Mouse (Mus musculus) hindbrain, embryonic 14.5 days (tissue): ENCODE measurements around the gene Pdcd1lg2. TPM values are rescaled to one million over a fixed set of nuclear protein-coding genes. Genes with fewer than 3 reads are reported as not detected.

Experiments
- ATAC-seq: fragments of 200-750 bp; cut with Nextera tagmentation; 2 replicates; pipeline ENCODE4 v1.8.0; 2017; ENCODE audit warnings: moderate number of reproducible peaks, mild to moderate bottlenecking, moderate TSS enrichment, moderate library complexity; ENCODE audit not compliant: low FRiP score
- DNase-seq: peaks from one replicate; pipeline ENCODE4 v3.0.0-alpha.2; 2015; ENCODE audit warnings: low spot score
- H3K27ac ChIP-seq: fragments of 300-500 bp; sonication (generic); 2 replicates; pipeline ENCODE4 v1.5.1; 2014; ENCODE audit warnings: mild to moderate bottlenecking, moderate library complexity
- H3K27me3 ChIP-seq: fragments of 300-500 bp; sonication (generic); 2 replicates; pipeline ENCODE4 v1.6.1; 2014; ENCODE audit warnings: mild to moderate bottlenecking, low read length, mixed read lengths; ENCODE audit not compliant: control insufficient read depth, insufficient read depth
- H3K36me3 ChIP-seq: fragments of 300-500 bp; sonication (generic); replicated peaks from 2 replicates; pipeline ENCODE4 v1.6.1; 2014; ENCODE audit not compliant: control insufficient read depth, insufficient read depth
- H3K4me1 ChIP-seq: fragments of 300-500 bp; sonication (generic); replicated peaks from 2 replicates; pipeline ENCODE4 v1.6.1; 2014; ENCODE audit warnings: antibody characterized with exemption, low read length, mixed read lengths; ENCODE audit not compliant: control insufficient read depth, insufficient read depth
- H3K4me2 ChIP-seq: fragments of 300-500 bp; sonication (generic); replicated peaks from 2 replicates; pipeline ENCODE4 v1.6.1; 2014; ENCODE audit warnings: mild to moderate bottlenecking, moderate library complexity
- H3K4me3 ChIP-seq: fragments of 300-500 bp; sonication (generic); replicated peaks from 2 replicates; pipeline ENCODE4 v1.5.1; 2014; ENCODE audit warnings: mild to moderate bottlenecking, low read length
- H3K9ac ChIP-seq: fragments of 300-500 bp; sonication (generic); 2 replicates; pipeline ENCODE4 v1.6.1; 2014
- H3K9me3 ChIP-seq: fragments of 300-500 bp; sonication (generic); 2 replicates; pipeline ENCODE4 v1.6.1; 2016; ENCODE audit warnings: low read length; ENCODE audit not compliant: control insufficient read depth
- WGBS: fragments of 180-500 bp; shearing (Covaris S2); extraction: QIAGEN DNeasy Blood & Tissue Kit; methylation state at CpG from one replicate; pipeline ENCODE4 v1.1.7; 2014; 5-methylcytosine and 5-hydroxymethylcytosine counted together
- polyA plus RNA-seq: library from polyadenylated mRNA; unstranded; fragments of >200 nt; fragmentation: Nextera tagmentation; extraction: Ambion mirVana; gene quantifications from 2 replicates; pipeline ENCODE4 v1.2.1, GENCODE M21; 2014

Pdcd1lg2 gene
- polyA plus RNA-seq, 1 experiment from 2014 or later = 0.15 TPM

- no peak for ATAC-seq
- H3K9me3 ChIP-seq = peaks cover 9% of the 10 kb centered on the region; the same call in 1 of the 2 replicates
- H3K9ac ChIP-seq = no peak overlapping the region
- H3K36me3 ChIP-seq = no peaks in the 10 kb centered on the region
- H3K27me3 ChIP-seq = no peaks in the 10 kb centered on the region
- H3K27ac ChIP-seq = no peak overlapping the region
- H3K4me2 ChIP-seq = no peak overlapping the region
- H3K4me1 ChIP-seq = no peaks in the 10 kb centered on the region
- H3K4me3 ChIP-seq = no peak overlapping the region
- WGBS = 97% methylated on average over 2 of the region's 2 CpGs
- DNase-seq = no peak
These were observed 16.0 kb upstream of the Pdcd1lg2 start for GRCm38 (mm10) chr19:29394721-29395120.

DNA sequence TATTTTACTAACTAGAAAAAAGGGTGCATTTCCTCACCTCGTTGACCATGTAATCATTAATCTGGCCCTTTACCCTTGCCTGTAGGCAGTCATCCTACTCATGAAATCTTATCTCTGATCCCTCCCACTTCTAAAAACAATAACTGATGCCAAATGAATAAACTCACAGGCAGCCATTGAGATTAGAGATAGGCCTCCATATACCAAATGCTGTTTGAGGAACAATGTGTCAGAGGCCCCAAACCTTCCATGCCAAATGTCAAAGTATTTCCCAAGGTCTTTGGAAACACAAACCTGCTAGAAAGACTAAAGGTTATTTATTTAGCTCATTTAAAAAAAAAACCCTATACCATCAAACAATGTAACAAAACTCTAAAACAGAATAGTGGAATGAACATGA lies 14.4 kb upstream of the Pdcd1lg2 start:
- Histone ChIP-seq H3K9me3 (peaks cover 9% of the 10 kb centered on the region; the same call in 1 of the 2 replicates), H3K27me3 (no peaks in the 10 kb centered on the region), H3K4me2 (no peak overlapping the region), H3K27ac (no peak overlapping the region), H3K36me3 (no peaks in the 10 kb centered on the region), H3K9ac (no peak overlapping the region), H3K4me3 (no peak overlapping the region), H3K4me1 (no peaks in the 10 kb centered on the region)
- ATAC-seq (no peak), DNase-seq (no peak)
- 82% methylated on average over 1 of the region's 1 CpGs for WGBS

- no peak overlapping the region for H3K4me2 ChIP-seq
- H3K36me3 ChIP-seq = no peaks in the 10 kb centered on the region
- H3K27me3 ChIP-seq = no peaks in the 10 kb centered on the region
- H3K9me3 ChIP-seq = peaks cover 9% of the 10 kb centered on the region; the same call in 1 of the 2 replicates
- no peak overlapping the region for H3K9ac ChIP-seq
- no peak for DNase-seq
- no peak overlapping the region for H3K4me3 ChIP-seq
- 95% methylated on average over 4 of the region's 4 CpGs for WGBS
- no peak overlapping the region for H3K27ac ChIP-seq
- no peaks in the 10 kb centered on the region for H3K4me1 ChIP-seq
- no peak for ATAC-seq
These were observed 10.9 kb upstream of the Pdcd1lg2 start for GRCm38 (mm10) chr19:29399786-29400185.

- peaks cover 9% of the 10 kb centered on the region; the same call in 1 of the 2 replicates for H3K9me3 ChIP-seq
- no peak overlapping the region for H3K9ac ChIP-seq
- no peak for ATAC-seq
- no peak overlapping the region for H3K27ac ChIP-seq
- H3K36me3 ChIP-seq = no peaks in the 10 kb centered on the region
- H3K4me2 ChIP-seq = no peak overlapping the region
- no peak for DNase-seq
- H3K4me3 ChIP-seq = no peak overlapping the region
- WGBS = 87% methylated on average over 3 of the region's 3 CpGs
- no peaks in the 10 kb centered on the region for H3K27me3 ChIP-seq
- H3K4me1 ChIP-seq = no peaks in the 10 kb centered on the region
These were observed 10.3 kb upstream of the Pdcd1lg2 start for GRCm38 (mm10) chr19:29400466-29400865.

GRCm38 (mm10) chr19:29402621-29403020 lies 8.1 kb upstream of the Pdcd1lg2 start:
- no peaks in the 10 kb centered on the region for H3K36me3 ChIP-seq
- no peaks in the 10 kb centered on the region for H3K27me3 ChIP-seq
- no peak overlapping the region for H3K9ac ChIP-seq
- no peaks in the 10 kb centered on the region for H3K4me1 ChIP-seq
- DNase-seq (no peak), ATAC-seq (no peak)
- 98% methylated on average over 4 of the region's 4 CpGs for WGBS
- H3K27ac ChIP-seq = no peak overlapping the region
- H3K9me3 ChIP-seq = peaks cover 9% of the 10 kb centered on the region; the same call in 1 of the 2 replicates
- H3K4me2 ChIP-seq = no peak overlapping the region
- no peak overlapping the region for H3K4me3 ChIP-seq

DNA sequence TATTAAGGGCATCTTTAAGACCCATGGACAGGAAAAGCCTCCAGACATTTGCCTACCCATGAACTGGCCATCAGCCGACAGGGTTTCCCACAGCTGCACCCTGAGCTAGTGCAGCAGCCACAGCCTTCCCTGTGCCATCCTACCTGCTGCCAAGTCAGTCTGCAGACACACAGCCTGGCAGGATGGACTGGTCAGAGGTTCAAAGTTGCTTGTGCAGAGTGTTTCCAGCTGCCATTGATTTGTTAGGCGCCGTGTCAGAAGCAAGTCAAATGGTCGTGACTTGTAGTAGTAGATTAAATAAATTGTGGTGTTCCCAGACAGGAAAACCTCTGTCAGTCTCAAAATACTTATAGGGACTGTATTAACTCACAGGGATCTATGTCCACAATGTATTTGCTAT lies 7.5 kb upstream of the Pdcd1lg2 start:
- DNase-seq (no peak), ATAC-seq (no peak)
- H3K27ac ChIP-seq = no peak overlapping the region
- no peaks in the 10 kb centered on the region for H3K36me3 ChIP-seq
- no peak overlapping the region for H3K9ac ChIP-seq
- H3K27me3 ChIP-seq = no peaks in the 10 kb centered on the region
- no peak overlapping the region for H3K4me2 ChIP-seq
- H3K4me3 ChIP-seq = no peak overlapping the region
- WGBS = 92% methylated on average over 4 of the region's 4 CpGs
- H3K4me1 ChIP-seq = no peaks in the 10 kb centered on the region
- peaks cover 3% of the 10 kb centered on the region; the same call in 1 of the 2 replicates for H3K9me3 ChIP-seq

- H3K9me3 ChIP-seq = no peaks in the 10 kb centered on the region
- H3K27me3 ChIP-seq = no peaks in the 10 kb centered on the region
- DNase-seq (no peak), ATAC-seq (no peak)
- H3K27ac ChIP-seq = no peak overlapping the region
- H3K36me3 ChIP-seq = no peaks in the 10 kb centered on the region
- no peak overlapping the region for H3K4me3 ChIP-seq
- no peak overlapping the region for H3K9ac ChIP-seq
- 50% methylated on average over 2 of the region's 2 CpGs for WGBS
- H3K4me1 ChIP-seq = no peaks in the 10 kb centered on the region
- H3K4me2 ChIP-seq = no peak overlapping the region
These were observed 5.3 kb upstream of the Pdcd1lg2 start for GRCm38 (mm10) chr19:29405388-29405787.

- no peaks in the 10 kb centered on the region for H3K9me3 ChIP-seq
- ATAC-seq (no peak), DNase-seq (no peak)
- 83% methylated on average over 18 of the region's 18 CpGs for WGBS
- no peak overlapping the region for H3K4me2 ChIP-seq
- no peaks in the 10 kb centered on the region for H3K36me3 ChIP-seq
- H3K9ac ChIP-seq = no peak overlapping the region
- no peaks in the 10 kb centered on the region for H3K27me3 ChIP-seq
- no peaks in the 10 kb centered on the region for H3K4me1 ChIP-seq
- H3K4me3 ChIP-seq = no peak overlapping the region
- no peak overlapping the region for H3K27ac ChIP-seq
These were observed 4.4 kb upstream of the Pdcd1lg2 start for GRCm38 (mm10) chr19:29406042-29407017.

GRCm38 (mm10) chr19:29412476-29413420 lies 2.0 kb downstream of the Pdcd1lg2 start:
- peak; percentile 65 for DNase-seq
- WGBS = 69% methylated on average over 6 of the region's 6 CpGs

More at GRCm38 (mm10) chr19:29412476-29413420, 2.0 kb downstream of the Pdcd1lg2 start:
- H3K27me3 ChIP-seq = no peaks in the 10 kb centered on the region
- no peak overlapping the region for H3K27ac ChIP-seq
- H3K4me2 ChIP-seq = no peak overlapping the region
- H3K9ac ChIP-seq = no peak overlapping the region
- H3K4me1 ChIP-seq = no peaks in the 10 kb centered on the region
- no peaks in the 10 kb centered on the region for H3K9me3 ChIP-seq
- no peaks in the 10 kb centered on the region for H3K36me3 ChIP-seq
- ATAC-seq = no peak
- H3K4me3 ChIP-seq = no peak overlapping the region
